Mouse (Mus musculus) lung, adult 2 months (tissue): Measurements from ENCODE around the gene Tmem145. TPM values are rescaled to one million over a fixed set of nuclear protein-coding genes. Genes with fewer than 3 reads are reported as not detected.
A peak's percentile ranks its signal among the peaks of the same experiment; 100 is the strongest.

Experiments
- DNase-seq: peaks from one replicate; pipeline ENCODE4 v3.0.0; 2022
- H3K4me1 ChIP-seq: fragments of 200-500 bp; 2 replicates; pipeline ENCODE4 v1.6.1; 2011; ENCODE audit warnings: low read length; ENCODE audit not compliant: control insufficient read depth, insufficient read depth
- H3K4me3 ChIP-seq: fragments of 200-500 bp; replicated peaks from 2 replicates; pipeline ENCODE3; 2011; ENCODE audit warnings: low read depth, mild to moderate bottlenecking, control low read depth, low read length; ENCODE audit errors: extremely low read depth
- CTCF ChIP-seq: fragments of 200-500 bp; IDR thresholded peaks from 2 replicates; pipeline ENCODE4 v1.5.1; 2011; ENCODE audit warnings: mild to moderate bottlenecking, low read length, control low read depth; ENCODE audit not compliant: insufficient read depth
- POLR2A ChIP-seq: fragments of 200-500 bp; IDR thresholded peaks from 2 replicates; pipeline ENCODE4 v1.6.1; 2011; ENCODE audit warnings: low read depth, mild to moderate bottlenecking, control low read depth, low read length, borderline replicate concordance; ENCODE audit errors: extremely low read depth
- WGBS: fragments of 180-500 bp; shearing (Covaris S2); methylation state at CpG from one replicate; pipeline ENCODE4 v1.1.7; 2018; 5-methylcytosine and 5-hydroxymethylcytosine counted together
- polyA plus RNA-seq: library from polyadenylated mRNA; depleted of rRNA; stranded (reverse); fragments of >200 nt; gene quantifications from 2 replicates; pipeline ENCODE4 v1.2.3, GENCODE M21; 2012

Tmem145 gene
- polyA plus RNA-seq, 1 experiment = not detected

DNA sequence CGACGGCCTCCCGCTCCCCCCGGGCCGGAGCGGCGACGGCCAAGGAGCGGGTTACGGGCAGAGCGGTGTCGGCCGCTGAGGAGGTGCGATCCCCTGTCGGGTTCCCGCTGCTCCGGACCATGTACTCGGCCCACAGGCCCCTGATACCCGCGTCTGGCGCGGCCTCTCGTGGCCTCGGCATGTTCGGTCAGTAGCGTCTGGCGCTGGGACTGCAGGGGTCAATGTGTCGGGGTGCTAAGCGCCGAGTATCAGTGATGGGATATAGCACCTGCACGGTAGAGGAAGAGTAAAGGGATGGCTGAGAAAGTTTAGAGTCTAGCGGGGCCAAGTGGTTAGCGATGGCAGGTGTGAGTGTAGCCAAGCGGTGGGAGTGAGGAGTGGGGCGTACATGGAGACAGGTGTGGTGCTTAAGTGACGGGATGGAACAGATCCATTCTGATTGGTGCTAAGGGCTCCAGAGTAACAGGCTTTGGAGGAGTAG is 23.1 kb upstream of the Tmem145 start:
- WGBS = under 1% methylated on average over 27 of the region's 36 CpGs
- no peak for TF ChIP-seq CTCF
- TF ChIP-seq POLR2A = 0 out of 2 replicates have a peak, but pooled peaks have one; percentile 8
- Histone ChIP-seq H3K4me3 (peak overlapping the region; percentile 73), H3K4me1 (peaks cover 38% of the 10 kb centered on the region)
- peak; percentile 56 for DNase-seq

DNA sequence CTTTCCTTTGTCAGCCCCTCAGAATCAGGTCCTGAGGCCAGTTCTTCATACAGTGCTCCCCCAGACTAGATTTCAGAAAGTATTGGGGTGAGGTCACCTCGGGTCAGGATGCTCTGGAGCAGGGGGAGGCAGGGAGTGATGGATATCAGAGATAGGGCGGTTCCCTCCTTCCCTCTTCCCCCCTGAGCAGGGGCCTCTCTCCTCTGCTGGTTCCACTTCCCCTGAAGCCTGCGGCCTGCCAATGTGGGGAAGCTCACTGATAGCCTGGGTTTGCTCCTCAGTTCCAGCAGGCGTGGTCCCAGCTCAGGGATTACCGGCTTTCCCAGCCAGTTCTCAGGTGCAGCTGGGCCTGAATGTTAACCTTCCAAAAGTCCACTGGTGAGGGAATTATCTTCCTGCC is 22.3 kb upstream of the Tmem145 start:
- peaks cover 36% of the 10 kb centered on the region for H3K4me1 ChIP-seq
- TF ChIP-seq POLR2A (no peak), CTCF (no peak)
- H3K4me3 ChIP-seq = no peak overlapping the region
- WGBS = 20% methylated on average over 5 of the region's 5 CpGs
- no peak for DNase-seq

DNA sequence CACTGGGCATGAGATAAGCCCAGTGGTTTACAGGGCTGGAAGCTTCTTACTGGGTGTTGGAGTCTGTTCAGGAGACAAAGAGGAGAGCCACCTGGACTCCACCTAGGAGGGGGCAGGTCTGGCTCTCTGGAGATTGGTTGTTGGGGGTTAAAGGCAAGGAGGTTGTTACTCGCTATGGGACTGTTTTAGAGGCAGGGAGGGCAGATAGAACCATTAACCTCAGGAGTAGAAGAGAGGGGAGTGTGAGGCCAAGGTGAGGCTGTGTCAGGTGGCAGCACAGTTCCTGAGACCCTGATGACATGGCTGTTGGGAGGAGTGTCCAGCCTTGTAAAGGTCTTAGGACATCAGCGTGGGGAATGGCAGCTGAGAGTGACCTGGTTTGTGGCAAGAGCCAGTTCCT is 21.7 kb upstream of the Tmem145 start:
- no peak for DNase-seq
- 47% methylated on average over 2 of the region's 2 CpGs for WGBS
- Histone ChIP-seq H3K4me3 (no peak overlapping the region), H3K4me1 (peaks cover 36% of the 10 kb centered on the region)
- no peak for TF ChIP-seq CTCF
- TF ChIP-seq POLR2A = no peak

DNA sequence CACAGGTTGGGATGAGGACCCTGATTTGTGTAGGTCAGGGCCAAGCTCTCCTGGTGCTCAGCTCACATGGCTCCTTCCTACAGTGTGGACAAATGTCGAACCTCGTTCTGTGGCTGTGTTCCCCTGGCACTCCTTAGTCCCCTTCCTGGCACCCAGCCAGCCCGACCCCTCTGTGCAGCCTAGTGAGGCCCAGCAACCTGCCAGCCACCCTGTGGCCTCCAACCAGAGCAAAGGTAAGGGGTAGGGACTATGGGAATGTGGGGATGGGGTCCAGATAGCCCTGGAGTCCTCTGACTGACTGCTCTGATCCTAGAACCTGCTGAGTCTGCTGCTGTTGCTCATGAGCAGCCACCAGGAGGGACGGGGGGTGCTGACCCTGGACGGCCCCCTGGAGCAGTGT is 21.1 kb upstream of the Tmem145 start:
- DNase-seq = no peak
- WGBS = 52% methylated on average over 5 of the region's 5 CpGs
- Histone ChIP-seq H3K4me3 (no peak overlapping the region), H3K4me1 (peaks cover 34% of the 10 kb centered on the region)
- TF ChIP-seq POLR2A (no peak), CTCF (no peak)

DNA sequence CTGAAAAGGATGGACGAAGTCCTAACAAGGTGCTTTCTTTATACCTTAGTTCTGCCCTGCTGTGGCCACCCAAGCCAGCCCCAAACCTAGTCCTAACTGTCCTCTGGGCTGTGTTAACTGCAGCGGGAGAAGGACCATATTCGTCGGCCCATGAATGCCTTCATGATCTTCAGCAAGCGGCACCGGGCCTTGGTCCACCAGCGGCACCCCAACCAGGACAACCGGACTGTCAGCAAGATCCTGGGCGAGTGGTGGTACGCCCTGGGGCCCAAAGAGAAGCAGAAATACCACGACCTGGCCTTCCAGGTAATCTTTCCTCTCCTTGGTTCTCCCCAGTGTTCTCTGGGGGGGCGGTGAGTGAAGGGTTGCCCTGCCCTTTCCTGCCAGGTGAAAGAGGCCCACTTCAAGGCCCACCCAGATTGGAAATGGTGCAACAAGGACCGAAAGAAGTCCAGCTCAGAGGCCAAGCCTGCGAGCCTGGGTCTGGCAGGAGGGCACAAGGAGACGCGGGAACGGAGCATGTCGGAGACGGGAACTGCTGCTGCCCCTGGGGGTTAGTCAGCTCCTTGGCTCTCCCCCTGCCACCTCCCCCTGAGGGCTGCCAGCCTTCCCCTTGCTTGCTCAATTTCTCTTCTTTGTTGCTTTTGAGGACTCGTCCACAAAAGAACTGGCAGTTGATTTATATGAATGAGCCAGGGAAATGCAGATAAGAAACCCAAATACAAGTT is 20.2 kb upstream of the Tmem145 start:
- Histone ChIP-seq H3K4me1 (peaks cover 25% of the 10 kb centered on the region), H3K4me3 (no peak overlapping the region)
- DNase-seq = no peak
- 86% methylated on average over 20 of the region's 20 CpGs for WGBS
- TF ChIP-seq CTCF (no peak), POLR2A (no peak)

DNA sequence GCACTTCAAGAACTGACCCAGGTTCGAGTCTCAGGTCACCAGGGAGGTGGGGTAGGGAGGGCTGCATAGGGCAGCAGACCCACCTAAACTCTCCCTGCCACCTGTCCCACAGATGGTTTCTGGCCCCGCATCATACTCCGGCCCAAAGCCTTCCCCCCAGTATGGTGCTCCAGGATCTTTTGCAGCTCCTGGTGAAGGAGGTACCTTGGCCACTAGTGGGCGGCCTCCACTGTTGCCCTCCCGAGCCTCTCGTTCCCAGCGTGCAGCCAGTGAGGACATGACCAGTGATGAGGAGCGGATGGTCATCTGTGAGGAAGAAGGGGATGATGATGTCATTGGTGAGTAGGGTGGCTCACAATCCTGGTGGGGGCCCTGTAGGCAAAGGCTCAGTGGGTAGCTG is 18.9 kb upstream of the Tmem145 start:
- H3K4me1 ChIP-seq = peaks cover 15% of the 10 kb centered on the region
- 77% methylated on average over 8 of the region's 8 CpGs for WGBS
- no peak overlapping the region for H3K4me3 ChIP-seq
- TF ChIP-seq POLR2A (no peak), CTCF (no peak)
- DNase-seq = no peak

DNA sequence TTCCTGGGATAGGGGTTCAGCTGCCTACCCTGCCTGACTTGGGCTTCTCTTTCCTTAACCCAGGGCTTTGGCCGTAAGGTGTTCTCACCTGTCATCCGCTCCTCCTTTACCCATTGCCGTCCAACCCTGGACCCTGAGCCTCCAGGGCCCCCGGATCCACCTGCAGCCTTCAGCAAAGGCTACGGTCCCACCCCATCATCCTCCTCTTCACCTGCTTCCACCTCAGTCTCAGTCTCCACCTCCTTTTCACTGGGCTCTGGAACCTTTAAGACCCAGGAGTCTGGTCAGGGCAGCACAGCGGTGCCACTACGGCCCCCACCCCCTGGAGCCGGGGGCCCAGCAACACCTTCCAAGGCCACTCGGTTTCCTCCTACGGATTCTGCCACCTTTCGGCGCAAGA is 17.9 kb upstream of the Tmem145 start:
- WGBS = 95% methylated on average over 12 of the region's 12 CpGs
- Histone ChIP-seq H3K4me3 (no peak overlapping the region), H3K4me1 (peaks cover 13% of the 10 kb centered on the region)
- DNase-seq = no peak
- TF ChIP-seq POLR2A = no peak
- TF ChIP-seq CTCF = no peak

DNA sequence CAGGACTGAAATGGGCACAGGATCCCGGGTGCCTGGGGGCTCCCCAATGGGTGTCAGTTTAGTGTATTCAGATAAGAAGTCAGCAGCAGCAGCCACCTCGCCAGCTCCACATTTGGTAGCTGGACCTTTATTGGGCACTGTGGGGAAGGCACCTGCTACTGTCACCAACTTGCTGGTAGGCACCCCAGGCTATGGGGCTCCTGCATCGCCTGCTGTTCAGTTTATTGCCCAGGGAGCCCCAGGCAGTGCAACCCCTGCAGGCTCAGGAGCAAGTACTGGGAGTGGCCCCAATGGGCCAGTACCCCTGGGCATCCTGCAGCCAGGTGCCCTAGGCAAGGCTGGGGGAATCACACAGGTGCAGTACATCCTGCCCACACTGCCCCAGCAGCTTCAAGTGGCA is 17.2 kb upstream of the Tmem145 start:
- WGBS = 92% methylated on average over 3 of the region's 3 CpGs
- no peak overlapping the region for H3K4me3 ChIP-seq
- peaks cover 6% of the 10 kb centered on the region for H3K4me1 ChIP-seq
- TF ChIP-seq CTCF (no peak), POLR2A (no peak)
- no peak for DNase-seq

DNA sequence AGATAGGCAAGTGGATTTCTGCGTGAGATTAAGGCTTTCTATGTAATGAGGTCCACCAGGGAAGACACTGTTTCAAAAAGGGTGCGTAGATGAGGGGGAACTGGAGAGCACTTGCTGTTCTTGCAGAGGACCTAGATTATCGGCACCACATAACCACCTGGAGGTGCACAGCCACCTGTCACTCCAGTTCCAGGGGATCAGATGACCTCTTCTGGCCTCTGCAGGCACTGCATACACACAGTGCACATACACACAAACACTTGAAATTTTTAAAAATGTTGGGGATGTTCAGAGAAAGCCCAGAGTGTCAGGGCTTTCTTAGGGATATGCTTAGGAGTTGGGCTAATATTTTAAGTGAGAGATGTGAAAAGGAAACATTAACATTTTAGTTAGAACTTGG is 16.0 kb upstream of the Tmem145 start:
- TF ChIP-seq CTCF (no peak), POLR2A (no peak)
- H3K4me3 ChIP-seq = no peak overlapping the region

DNA sequence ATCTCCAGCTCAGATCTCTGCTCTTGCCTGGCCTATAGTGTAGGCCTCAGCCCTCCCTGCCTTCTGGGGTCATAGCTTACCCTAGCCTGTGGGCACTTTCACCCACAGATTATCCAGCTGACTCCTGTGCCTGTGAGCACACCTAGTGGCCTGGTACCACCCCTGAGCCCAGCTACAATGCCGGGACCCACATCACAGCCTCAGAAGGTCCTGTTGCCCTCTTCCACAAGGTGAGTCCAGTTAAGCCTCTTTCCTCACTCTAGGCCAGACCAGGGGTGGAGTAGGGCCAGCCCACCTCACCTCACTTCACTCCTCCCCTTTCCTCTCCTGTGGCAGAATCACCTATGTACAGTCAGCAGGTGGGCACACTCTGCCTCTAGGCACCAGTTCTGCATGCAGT is 15.4 kb upstream of the Tmem145 start:
- 90% methylated on average over 1 of the region's 1 CpGs for WGBS
- no peak for DNase-seq
- no peaks in the 10 kb centered on the region for H3K4me1 ChIP-seq

More for the DNA sequence above, 16.0 kb upstream of the Tmem145 start:
- WGBS = 100% methylated on average over 3 of the region's 3 CpGs
- DNase-seq = no peak
- no peaks in the 10 kb centered on the region for H3K4me1 ChIP-seq

DNA sequence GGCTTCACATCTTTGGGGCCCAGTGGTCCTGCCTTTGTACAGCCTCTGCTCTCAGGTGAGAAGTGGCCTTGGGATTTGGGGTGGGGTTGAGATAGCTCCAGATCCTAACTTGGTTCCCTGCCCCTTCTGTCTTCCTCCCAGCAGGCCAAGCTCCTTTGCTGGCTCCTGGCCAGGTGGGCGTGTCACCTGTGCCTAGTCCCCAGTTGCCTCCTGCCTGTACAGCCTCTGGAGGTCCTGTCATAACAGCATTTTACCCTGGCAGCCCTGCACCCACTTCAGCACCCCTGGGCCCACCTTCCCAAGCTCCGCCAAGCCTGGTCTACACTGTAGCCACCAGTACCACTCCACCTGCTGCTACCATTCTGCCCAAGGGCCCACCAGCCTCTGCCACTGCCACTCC is 15.0 kb upstream of the Tmem145 start:
- H3K4me1 ChIP-seq = no peaks in the 10 kb centered on the region
- DNase-seq = no peak
- 66% methylated on average over 2 of the region's 2 CpGs for WGBS
- H3K4me3 ChIP-seq = no peak overlapping the region
- TF ChIP-seq POLR2A (no peak), CTCF (no peak)

More for the DNA sequence above, 15.4 kb upstream of the Tmem145 start:
- no peak overlapping the region for H3K4me3 ChIP-seq
- TF ChIP-seq CTCF = no peak
- no peak for TF ChIP-seq POLR2A

DNA sequence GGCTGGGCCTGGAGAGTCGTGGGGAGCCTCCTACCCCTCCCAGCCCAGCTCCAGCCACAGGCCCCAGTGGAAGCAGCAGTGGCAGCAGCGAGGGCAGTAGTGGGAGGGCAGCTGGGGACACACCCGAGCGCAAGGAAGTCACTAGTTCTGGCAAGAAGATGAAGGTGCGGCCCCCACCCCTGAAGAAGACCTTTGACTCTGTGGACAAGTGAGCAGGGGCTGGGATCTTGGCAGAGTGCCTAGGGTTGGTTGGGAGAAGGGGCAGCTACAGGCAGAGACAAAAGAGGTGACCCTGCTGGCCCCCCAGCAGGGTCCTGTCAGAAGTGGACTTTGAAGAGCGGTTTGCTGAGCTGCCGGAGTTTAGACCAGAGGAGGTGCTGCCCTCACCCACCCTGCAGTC is 13.8 kb upstream of the Tmem145 start:
- TF ChIP-seq CTCF = no peak
- no peak for TF ChIP-seq POLR2A
- no peak for DNase-seq
- Histone ChIP-seq H3K4me1 (no peaks in the 10 kb centered on the region), H3K4me3 (no peak overlapping the region)
- WGBS = 53% methylated on average over 7 of the region's 7 CpGs
